Mouse (Mus musculus) heart, postnatal 0 days (tissue): ENCODE measurements around the gene Gm10644. TPM values are rescaled to one million over a fixed set of nuclear protein-coding genes. Genes with fewer than 3 reads are reported as not detected.

Experiments used
- ATAC-seq: fragments of 200-750 bp; cut with Nextera tagmentation; 2 replicates; pipeline ENCODE4 v1.8.0; 2017; ENCODE audit warnings: low read depth, moderate number of reproducible peaks, moderate library complexity; ENCODE audit not compliant: insufficient read depth
- DNase-seq: peaks from one replicate; pipeline ENCODE4 v3.0.0-alpha.2; 2016; ENCODE audit warnings: low spot score
- H3K27ac ChIP-seq: fragments of 300-500 bp; sonication (generic); 2 replicates; pipeline ENCODE4 v1.5.1; 2014; ENCODE audit warnings: low read depth, mild to moderate bottlenecking
- H3K27me3 ChIP-seq: fragments of 300-500 bp; sonication (generic); 2 replicates; pipeline ENCODE4 v1.6.1; 2014; ENCODE audit warnings: low read length, mixed read lengths; ENCODE audit not compliant: control insufficient read depth, insufficient read depth
- H3K36me3 ChIP-seq: fragments of 300-500 bp; sonication (generic); replicated peaks from 2 replicates; pipeline ENCODE4 v1.6.1; 2014; ENCODE audit warnings: low read length, mixed read lengths; ENCODE audit not compliant: control insufficient read depth, insufficient read depth
- H3K4me1 ChIP-seq: fragments of 300-500 bp; sonication (generic); 2 replicates; pipeline ENCODE4 v1.6.1; 2014; ENCODE audit warnings: antibody characterized with exemption; ENCODE audit not compliant: control insufficient read depth, insufficient read depth
- H3K4me2 ChIP-seq: fragments of 300-500 bp; sonication (generic); 2 replicates; pipeline ENCODE4 v1.6.1; 2014; ENCODE audit warnings: low read depth, mild to moderate bottlenecking, low read length, moderate library complexity
- H3K4me3 ChIP-seq: fragments of 300-500 bp; sonication (generic); 2 replicates; pipeline ENCODE4 v1.5.1; 2014; ENCODE audit warnings: low read depth, low read length
- H3K9ac ChIP-seq: fragments of 300-500 bp; sonication (generic); replicated peaks from 2 replicates; pipeline ENCODE4 v1.6.1; 2014; ENCODE audit warnings: low read depth, low read length, mixed read lengths
- H3K9me3 ChIP-seq: fragments of 300-500 bp; sonication (generic); replicated peaks from 2 replicates; pipeline ENCODE4 v1.6.1; 2016; ENCODE audit warnings: low read length; ENCODE audit not compliant: control insufficient read depth
- CTCF ChIP-seq: IDR thresholded peaks from 2 replicates; pipeline ENCODE4 v1.5.1; 2016; ENCODE audit warnings: antibody characterized with exemption, control low read depth, low read depth
- EP300 ChIP-seq: IDR thresholded peaks from 2 replicates; pipeline ENCODE4 v1.6.1; 2016; ENCODE audit warnings: antibody characterized with exemption, low read depth
- WGBS: fragments of 180-500 bp; shearing (Covaris S2); extraction: QIAGEN DNeasy Blood & Tissue Kit; methylation state at CpG from one replicate; pipeline ENCODE4 v1.1.7; 2014; 5-methylcytosine and 5-hydroxymethylcytosine counted together
- polyA plus RNA-seq: library from polyadenylated mRNA; unstranded; fragments of >200 nt; fragmentation: Nextera tagmentation; extraction: Ambion mirVana; gene quantifications from 2 replicates; pipeline ENCODE4 v1.2.1, GENCODE M21; 2015
- total RNA-seq: library from RNA; depleted of rRNA; stranded (reverse); fragments of >200 nt; gene quantifications from 2 replicates; pipeline ENCODE4 v1.2.3, GENCODE M21; 2014; ENCODE audit warnings: low replicate concordance

The Gm10644 gene
- total and polyA plus RNA-seq, 2 experiments from 2014 or later, result 0.08 to 0.42 TPM

GRCm38 (mm10) chr8:83964015-83964765, 9.2 kb upstream of the Gm10644 start:
- WGBS, result 42% methylated on average over 5 of the region's 5 CpGs
- no peak overlapping the region for H3K4me2 ChIP-seq
- ATAC-seq (peak; percentile 90), DNase-seq (peak; percentile 82)
- H3K4me3 ChIP-seq, result no peak overlapping the region
- no peaks in the 10 kb centered on the region for H3K27me3 ChIP-seq
- no peak overlapping the region for H3K9ac ChIP-seq
- peak overlapping the region; percentile 80 for H3K27ac ChIP-seq
- no peaks in the 10 kb centered on the region for H3K9me3 ChIP-seq
- H3K36me3 ChIP-seq, result peaks cover 24% of the 10 kb centered on the region
- H3K4me1 ChIP-seq, result peaks cover 11% of the 10 kb centered on the region
- TF ChIP-seq CTCF (no peak), EP300 (no peak)

- Histone ChIP-seq H3K4me2 (peak overlapping the region; percentile 82), H3K27me3 (no peaks in the 10 kb centered on the region), H3K36me3 (no peaks in the 10 kb centered on the region), H3K9ac (no peak overlapping the region), H3K9me3 (no peaks in the 10 kb centered on the region), H3K4me1 (peaks cover 12% of the 10 kb centered on the region), H3K4me3 (peak overlapping the region; percentile 57), H3K27ac (no peak overlapping the region)
- DNase-seq, result peak; percentile 70
- TF ChIP-seq EP300 (no peak), CTCF (peak; percentile 33)
- 15% methylated on average over 1 of the region's 1 CpGs for WGBS
- no peak for ATAC-seq
These were observed 1.8 kb upstream of the Gm10644 start for GRCm38 (mm10) chr8:83956789-83957188.

- no peak for TF ChIP-seq CTCF
- no peak for TF ChIP-seq EP300
- peak overlapping the region; percentile 40 for H3K9ac ChIP-seq
- ATAC-seq, result no peak
These were observed 883 bp upstream of the Gm10644 start for GRCm38 (mm10) chr8:83955958-83956218.

GRCm38 (mm10) chr8:83954749-83955105, 278 bp downstream of the Gm10644 start:
- TF ChIP-seq EP300 (no peak), CTCF (no peak)
- ATAC-seq (no peak), DNase-seq (no peak)
- peaks cover 12% of the 10 kb centered on the region for H3K4me1 ChIP-seq
- no peaks in the 10 kb centered on the region for H3K9me3 ChIP-seq
- H3K27ac ChIP-seq, result peak overlapping the region; percentile 46
- H3K4me3 ChIP-seq, result peak overlapping the region; percentile 57
- no peaks in the 10 kb centered on the region for H3K36me3 ChIP-seq
- 1% methylated on average over 14 of the region's 14 CpGs for WGBS
- H3K9ac ChIP-seq, result peak overlapping the region; percentile 43; the same call in 1 of the 2 replicates
- H3K27me3 ChIP-seq, result no peaks in the 10 kb centered on the region
- peak overlapping the region; percentile 63 for H3K4me2 ChIP-seq

More at GRCm38 (mm10) chr8:83955958-83956218, 883 bp upstream of the Gm10644 start:
- Histone ChIP-seq H3K4me1 (peaks cover 12% of the 10 kb centered on the region), H3K27me3 (no peaks in the 10 kb centered on the region), H3K4me2 (peak overlapping the region; percentile 82), H3K4me3 (peak overlapping the region; percentile 57), H3K9me3 (no peaks in the 10 kb centered on the region), H3K36me3 (no peaks in the 10 kb centered on the region), H3K27ac (no peak overlapping the region)
- WGBS, result 2% methylated on average over 15 of the region's 15 CpGs
- no peak for DNase-seq

- Histone ChIP-seq H3K9me3 (no peaks in the 10 kb centered on the region), H3K4me3 (no peak overlapping the region), H3K27ac (no peak overlapping the region), H3K36me3 (no peaks in the 10 kb centered on the region), H3K27me3 (no peaks in the 10 kb centered on the region), H3K4me2 (no peak overlapping the region), H3K4me1 (no peaks in the 10 kb centered on the region), H3K9ac (no peak overlapping the region)
- WGBS, result 50% methylated on average over 3 of the region's 3 CpGs
- TF ChIP-seq EP300, result no peak
- TF ChIP-seq CTCF, result no peak
- ATAC-seq (no peak), DNase-seq (no peak)
These were observed 9.5 kb downstream of the Gm10644 start for GRCm38 (mm10) chr8:83945540-83945939.

- H3K27ac ChIP-seq, result no peak overlapping the region
- ATAC-seq (no peak), DNase-seq (no peak)
- peaks cover 18% of the 10 kb centered on the region; the same call in 1 of the 2 replicates for H3K36me3 ChIP-seq
- no peak overlapping the region for H3K9ac ChIP-seq
- H3K4me3 ChIP-seq, result no peak overlapping the region
- H3K27me3 ChIP-seq, result no peaks in the 10 kb centered on the region
- no peak overlapping the region for H3K4me2 ChIP-seq
- H3K4me1 ChIP-seq, result no peaks in the 10 kb centered on the region
- TF ChIP-seq EP300 (no peak), CTCF (no peak)
- WGBS, result 83% methylated on average over 1 of the region's 1 CpGs
- H3K9me3 ChIP-seq, result no peaks in the 10 kb centered on the region
These were observed 12.6 kb downstream of the Gm10644 start for GRCm38 (mm10) chr8:83942446-83942845.
